Mouse (Mus musculus) thymus, postnatal 36 days (tissue): ENCODE measurements around the gene Gm32717.
"Not testable (repeated sequence)": the region's sequence is repeated elsewhere in the genome, so short reads cannot be mapped to it uniquely, and the experiment has no call there.

Experiments
- DNase-seq, 2 experiments: peaks; one replicate each; pipeline ENCODE4 v3.0.0; 2022; ENCODE audit warnings: mixed read lengths in 2 of 2

The Gm32717 gene

DNA sequence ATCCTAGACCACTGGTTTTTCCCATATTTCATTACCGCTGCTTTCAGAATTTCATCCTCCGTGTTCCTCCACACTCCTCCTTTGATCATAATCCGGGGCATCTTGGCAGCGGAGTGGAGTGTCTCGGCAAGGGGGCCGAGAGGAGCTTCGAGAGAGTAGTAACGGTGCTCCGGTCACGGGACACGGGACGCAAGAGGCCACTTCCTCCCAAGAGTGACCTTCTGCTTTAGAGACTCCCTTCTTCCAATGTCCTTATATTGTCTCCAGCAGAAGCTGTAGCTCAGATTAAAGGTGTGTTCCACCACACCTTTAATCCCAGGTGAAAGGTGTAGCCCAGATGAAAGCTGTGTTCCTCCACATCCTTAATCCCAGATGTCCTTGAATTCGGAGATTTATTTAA, at the start of gene Gm32717:
TSS of gene Gm32717 (minus strand) at position 101 of the 400 bp plus-strand sequence.
- DNase-seq, result not testable (repeated sequence)

DNA sequence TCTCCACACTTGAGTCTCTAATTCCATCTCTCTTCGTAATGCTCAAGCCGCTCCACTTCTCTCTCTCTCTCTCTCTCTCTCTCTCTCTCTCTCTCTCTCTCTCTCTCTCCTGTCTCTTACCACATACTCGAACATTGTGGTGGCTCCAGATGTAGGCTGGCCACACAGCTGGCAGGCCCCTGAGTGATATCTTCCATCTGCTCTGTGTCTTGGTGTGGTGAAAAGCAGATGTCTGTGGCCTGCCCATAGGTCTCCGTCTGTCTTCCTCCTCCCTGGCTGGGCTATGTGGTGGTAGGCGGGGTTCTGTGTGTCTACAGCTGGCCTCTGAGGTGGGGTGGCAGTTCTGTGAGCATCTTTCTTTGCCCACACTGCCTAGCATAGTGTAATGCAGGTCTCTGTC, 42.4 kb upstream of the Gm32717 start:
- DNase-seq, result not testable (repeated sequence)

DNA sequence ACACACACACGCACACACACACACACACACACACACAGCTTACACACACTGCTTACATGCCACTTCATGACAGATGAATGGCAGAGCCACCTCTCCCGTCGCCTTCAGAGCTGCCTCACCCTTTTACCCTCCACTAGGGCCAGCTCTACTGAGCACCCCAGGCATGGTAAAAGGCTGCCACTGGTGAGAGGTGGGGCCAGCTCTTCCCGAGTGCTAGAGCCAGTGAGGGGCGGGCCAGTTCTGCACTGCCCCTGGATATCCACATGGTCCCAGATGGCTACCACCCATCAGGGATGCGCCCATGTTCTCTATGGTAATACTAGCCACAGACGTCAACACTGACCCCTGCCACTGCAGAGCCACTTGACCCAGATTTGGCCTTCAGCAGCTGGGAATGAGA, 42.0 kb upstream of the Gm32717 start:
- not testable (repeated sequence) for DNase-seq

DNA sequence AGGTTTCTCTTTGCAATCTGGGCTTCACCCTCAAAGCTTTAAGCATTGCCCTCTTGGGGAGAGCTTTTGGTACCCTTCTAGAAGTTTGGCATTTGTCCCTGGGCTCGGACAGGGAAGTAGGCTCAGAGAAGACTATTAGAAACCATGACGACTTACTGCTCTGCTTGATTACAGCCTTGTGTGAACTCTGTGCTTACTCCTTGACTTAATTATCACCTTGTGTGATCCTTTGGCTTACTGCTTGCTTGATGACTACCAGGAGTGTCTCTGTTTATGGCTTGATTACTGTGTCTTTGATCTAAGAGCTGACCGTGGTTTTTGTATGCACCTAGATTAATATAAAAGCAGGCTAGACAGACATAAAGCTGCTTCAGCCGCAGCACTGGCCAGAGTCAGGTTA, 37.5 kb upstream of the Gm32717 start:
- not testable (repeated sequence) for DNase-seq

DNA sequence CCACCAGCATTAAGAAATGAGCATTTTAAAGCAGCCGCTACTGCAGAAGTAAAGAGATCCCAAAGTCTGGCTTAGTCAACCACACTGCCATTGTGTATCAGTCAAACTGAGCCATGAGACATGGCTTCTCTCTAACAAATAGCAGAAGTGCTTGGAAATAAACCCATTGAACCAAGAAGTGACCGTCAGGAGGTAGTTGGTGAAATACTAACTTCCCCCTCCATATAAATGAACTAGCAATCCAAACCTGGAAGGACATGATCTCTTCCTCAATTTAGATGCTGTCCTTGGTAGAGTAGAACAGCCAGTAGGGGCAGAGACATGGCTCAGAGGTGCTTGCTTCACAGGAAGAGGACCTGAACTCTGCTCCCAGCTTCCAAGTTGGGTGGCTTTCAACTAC, 30.8 kb upstream of the Gm32717 start:
- DNase-seq, result not testable (repeated sequence)

DNA sequence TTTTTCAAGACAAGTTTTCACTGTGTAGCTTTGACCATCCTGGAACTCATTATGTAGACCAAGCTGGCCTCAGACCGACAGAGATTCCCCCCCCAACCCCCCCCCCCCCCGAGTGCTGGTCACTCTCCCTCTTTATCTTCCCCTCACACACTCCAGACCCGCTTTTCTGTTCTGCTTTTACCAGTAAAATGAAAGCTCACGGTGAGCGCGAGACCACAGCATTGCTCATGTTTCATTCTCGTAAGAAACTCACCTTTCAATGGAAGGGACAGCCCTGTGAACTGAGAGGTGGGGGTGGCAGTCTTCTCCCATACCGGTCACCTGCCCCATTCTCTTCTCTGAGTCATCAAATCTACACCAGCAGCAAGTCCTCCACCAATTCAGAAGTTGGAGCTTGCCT, 28.2 kb upstream of the Gm32717 start:
- not testable (repeated sequence) for DNase-seq

DNA sequence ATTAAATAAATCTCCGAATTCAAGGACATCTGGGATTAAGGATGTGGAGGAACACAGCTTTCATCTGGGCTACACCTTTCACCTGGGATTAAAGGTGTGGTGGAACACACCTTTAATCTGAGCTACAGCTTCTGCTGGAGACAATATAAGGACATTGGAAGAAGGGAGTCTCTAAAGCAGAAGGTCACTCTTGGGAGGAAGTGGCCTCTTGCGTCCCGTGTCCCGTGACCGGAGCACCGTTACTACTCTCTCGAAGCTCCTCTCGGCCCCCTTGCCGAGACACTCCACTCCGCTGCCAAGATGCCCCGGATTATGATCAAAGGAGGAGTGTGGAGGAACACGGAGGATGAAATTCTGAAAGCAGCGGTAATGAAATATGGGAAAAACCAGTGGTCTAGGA, 17.8 kb upstream of the Gm32717 start, which contains the start of gene Gm32802:
TSS of gene Gm32802 (plus strand) at position 301 of the 400 bp plus-strand sequence.
- DNase-seq, result not testable (repeated sequence)

DNA sequence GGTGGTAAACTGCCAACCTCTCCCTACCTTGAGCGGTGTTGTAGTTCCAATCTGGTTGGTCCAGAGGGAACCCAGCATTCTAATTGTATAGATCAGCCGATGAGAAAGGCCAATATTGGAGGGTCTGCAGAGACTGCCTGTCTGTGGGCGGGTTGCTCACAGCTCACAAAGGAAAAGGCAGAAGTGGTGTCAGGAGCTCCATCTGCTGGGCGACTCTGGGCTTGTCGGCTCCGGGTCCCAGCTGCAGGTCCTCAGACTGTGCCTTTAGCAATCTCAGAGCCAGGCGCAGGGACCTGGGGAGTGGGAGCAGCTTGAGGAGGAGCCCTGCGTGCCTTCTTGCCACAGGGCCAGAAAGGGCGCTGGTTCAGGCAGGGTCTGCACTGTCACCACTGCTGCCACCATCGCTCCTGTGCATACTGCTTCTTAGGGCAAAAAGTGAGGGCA, 10.3 kb upstream of the Gm32717 start:
- peak; percentile 33 to 40 for DNase-seq

DNA sequence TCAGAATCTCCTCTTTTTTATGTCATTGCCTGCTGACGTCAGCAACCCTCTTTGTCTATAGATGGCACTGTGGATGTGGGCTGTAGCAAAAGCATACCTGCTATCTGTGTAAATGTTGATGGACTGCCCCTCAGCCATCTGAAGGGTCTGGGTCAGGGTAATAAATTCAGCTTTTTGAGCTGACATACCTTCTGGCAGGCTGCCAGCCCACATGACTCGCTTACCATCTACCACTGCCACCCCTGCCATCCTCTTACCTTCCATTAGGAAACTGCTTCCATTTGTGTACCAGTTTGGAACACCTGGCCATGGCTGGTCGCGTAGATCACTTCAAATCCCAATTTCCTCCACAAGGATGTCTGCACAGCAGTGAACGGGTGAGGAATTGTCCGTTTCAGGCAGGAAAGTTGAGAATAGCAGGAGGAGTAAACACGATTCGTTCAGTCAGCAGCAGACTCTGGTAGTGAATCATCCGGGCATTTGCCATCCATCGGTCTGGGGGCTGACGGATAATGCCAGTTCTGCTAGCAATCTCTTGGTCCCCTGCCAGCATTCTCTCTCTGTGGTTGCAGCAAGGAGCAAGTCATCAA, 8.5 kb upstream of the Gm32717 start:
- not testable (repeated sequence) for DNase-seq

DNA sequence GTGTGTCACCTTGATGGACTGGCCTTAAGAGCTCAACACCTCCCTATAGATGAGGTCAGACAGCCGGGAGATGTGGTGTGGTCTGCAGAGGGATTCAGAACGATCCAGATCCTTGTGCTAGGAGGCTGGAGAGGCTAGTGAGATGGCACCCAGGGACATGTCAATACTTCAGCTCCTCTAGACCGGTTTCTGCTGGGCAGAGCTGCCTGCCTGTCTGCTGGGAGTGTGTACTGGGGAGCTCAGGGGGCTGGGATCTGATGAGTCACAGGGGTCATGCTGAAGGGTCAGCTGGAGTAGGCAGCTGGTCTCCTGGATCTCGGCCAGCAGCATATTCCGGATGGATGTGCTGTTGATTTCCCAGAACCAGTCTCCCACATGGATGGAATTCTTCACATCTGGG, 8.0 kb downstream of the Gm32717 start:
- not testable (repeated sequence) for DNase-seq

DNA sequence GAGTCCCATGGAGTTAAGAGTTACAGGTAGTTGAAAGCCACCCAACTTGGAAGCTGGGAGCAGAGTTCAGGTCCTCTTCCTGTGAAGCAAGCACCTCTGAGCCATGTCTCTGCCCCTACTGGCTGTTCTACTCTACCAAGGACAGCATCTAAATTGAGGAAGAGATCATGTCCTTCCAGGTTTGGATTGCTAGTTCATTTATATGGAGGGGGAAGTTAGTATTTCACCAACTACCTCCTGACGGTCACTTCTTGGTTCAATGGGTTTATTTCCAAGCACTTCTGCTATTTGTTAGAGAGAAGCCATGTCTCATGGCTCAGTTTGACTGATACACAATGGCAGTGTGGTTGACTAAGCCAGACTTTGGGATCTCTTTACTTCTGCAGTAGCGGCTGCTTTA, 13.0 kb downstream of the Gm32717 start:
- DNase-seq, result not testable (repeated sequence)

DNA sequence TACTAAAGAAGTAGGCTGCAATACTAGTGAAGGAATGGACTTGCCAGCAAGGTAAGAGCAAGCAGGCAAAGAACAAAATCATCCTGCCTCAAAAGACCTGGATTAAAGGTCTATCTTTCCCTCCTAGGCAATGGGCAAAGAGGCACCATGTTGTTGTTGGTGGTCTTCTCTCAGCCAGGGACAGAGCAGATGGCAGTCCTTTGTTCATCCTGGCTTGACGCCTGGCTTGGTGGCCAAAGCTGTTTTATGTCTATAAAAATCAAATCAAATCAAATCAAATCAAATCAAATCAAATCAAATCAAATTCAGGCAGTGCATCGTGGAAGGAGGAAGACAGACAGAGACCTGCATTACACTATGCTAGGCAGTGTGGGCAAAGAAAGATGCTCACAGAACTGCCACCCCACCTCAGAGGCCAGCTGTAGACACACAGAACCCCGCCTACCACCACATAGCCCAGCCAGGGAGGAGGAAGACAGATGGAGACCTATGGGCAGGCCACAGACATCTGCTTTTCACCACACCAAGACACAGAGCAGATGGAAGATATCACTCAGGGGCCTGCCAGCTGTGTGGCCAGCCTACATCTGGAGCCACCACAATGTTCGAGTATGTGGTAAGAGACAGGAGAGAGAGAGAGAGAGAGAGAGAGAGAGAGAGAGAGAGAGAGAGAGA, 24.7 kb downstream of the Gm32717 start:
- not testable (repeated sequence) for DNase-seq

DNA sequence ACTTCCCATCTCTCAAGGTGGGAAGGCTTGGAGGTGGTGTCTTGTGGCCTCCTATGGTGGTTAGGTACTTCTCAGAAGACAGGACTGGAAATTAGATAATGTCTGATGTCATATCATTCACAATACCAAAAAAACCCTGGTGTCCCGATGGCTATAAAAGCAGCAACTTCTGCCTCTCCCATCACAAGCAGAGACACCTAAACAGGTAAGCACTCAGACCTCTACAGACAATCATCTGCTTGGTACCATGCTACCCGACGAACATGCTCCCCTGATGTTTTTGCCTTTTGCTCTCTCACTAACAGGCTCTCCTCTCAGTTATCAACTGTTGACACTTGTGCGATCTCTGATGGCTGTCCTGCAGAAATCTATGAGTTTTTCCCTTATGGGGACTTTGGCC, 35.9 kb downstream of the Gm32717 start, which contains the start of gene Il22:
TSS of gene Il22 (plus strand) at position 301 of the 400 bp plus-strand sequence.
- no peak for DNase-seq

DNA sequence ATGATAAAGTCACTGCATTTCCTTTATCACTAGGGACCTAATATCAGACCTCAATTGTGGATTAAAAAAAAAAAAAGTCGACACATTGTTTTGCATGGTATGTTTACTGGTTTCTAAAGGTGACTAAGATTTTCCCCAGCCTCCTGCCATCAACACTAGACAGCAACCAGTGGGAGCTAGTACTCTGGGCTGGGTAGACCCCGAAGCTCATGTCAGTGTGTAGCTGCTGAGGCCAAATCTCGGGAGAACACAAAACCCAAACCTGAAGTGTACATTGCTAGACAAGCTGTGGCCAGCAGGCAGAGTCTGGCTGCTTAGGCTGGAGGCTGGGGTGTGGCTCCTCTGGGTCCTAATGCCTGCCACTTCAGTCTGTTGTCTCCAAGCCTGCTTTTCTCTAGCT, 45.4 kb downstream of the Gm32717 start:
- not testable (repeated sequence) for DNase-seq
